Mouse (Mus musculus): ENCODE measurements around the gene Tmem168. TPM values are rescaled to one million over a fixed set of nuclear protein-coding genes. Genes with fewer than 3 reads are reported as not detected.

Gene Tmem168
- polyA plus RNA-seq, 2 experiments: 5.1 to 12.3 TPM

DNA sequence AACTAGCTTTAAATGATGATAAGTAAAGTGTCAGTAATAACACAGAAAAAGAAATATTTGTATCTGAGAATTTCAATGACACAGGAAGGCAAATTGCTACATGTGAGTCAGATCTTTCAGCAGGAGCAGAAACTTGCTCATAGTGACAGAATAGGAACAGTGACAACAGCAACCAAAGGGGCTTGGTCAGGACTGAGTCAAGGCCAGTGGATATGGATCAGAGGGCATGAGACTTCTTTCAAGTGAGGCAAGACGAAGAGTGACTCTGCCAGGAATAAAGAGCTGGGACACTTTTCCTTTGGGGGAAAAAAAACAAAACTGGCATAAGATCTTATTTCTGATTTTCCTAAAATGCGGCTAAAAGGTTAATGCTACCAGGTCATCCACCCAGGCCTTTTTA is 52.6 kb downstream of the Tmem168 start:
- DNase-seq (ENCODE audit: low read depth in 3 of 3, low spot score in 3 of 3) (no peak), ATAC-seq (ENCODE audit: insufficient read depth) (no peak)
- Histone ChIP-seq H3K4me1 (replicated peaks; ENCODE audit: control insufficient read depth in 2 of 2, insufficient read depth in 2 of 2, low read length in 1 of 2) (no peaks in the 10 kb centered on the region), H3K36me3 (replicated peaks; ENCODE audit: control insufficient read depth, insufficient read depth, low read depth) (no peaks in the 10 kb centered on the region), H3K4me3 (ENCODE audit: insufficient read depth in 1 of 2, low read depth in 2 of 2, low read length in 2 of 2) (no peak overlapping the region), H3K9ac (replicated peaks) (no peak overlapping the region), H3K9me3 (ENCODE audit: control insufficient read depth, low read length) (no peaks in the 10 kb centered on the region), H3K27me3 (ENCODE audit: control insufficient read depth, insufficient read depth, low read length) (no peaks in the 10 kb centered on the region), H3K27ac (no peak overlapping the region), H3K4me2 (ENCODE audit: low read depth) (no peak overlapping the region)
- 63% methylated on average over 2 of the region's 2 CpGs for WGBS (ENCODE audit: insufficient replicate concordance)
- TF ChIP-seq CTCF (IDR thresholded peaks at IDR 0.05; ENCODE audit: low read depth) (no peak), EP300 (IDR thresholded peaks at IDR 0.05; ENCODE audit: low read depth) (no peak)

DNA sequence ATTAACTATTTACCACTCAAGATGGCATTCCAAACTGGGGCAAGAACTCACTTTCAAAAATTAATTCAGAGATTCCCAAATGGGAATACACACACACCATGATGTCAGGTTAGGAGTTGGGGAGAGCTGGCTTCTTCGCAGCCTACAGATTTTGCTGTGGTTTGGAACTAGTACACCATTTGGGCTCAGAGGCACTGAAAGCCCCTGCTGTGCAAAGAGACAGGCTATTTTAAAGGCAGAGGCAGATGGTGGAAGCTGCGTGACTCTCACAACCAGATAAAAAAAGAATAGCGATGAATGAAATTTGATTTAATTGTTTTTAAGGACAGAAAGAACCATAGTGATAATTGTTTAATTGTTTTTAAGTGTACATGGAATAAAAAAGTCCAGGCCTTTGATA is 66.1 kb downstream of the Tmem168 start:
- DNase-seq (ENCODE audit: low read depth in 3 of 3, low spot score in 3 of 3) (no peak), ATAC-seq (ENCODE audit: insufficient read depth) (no peak)
- no peak overlapping the region for H3K27ac ChIP-seq
- H3K36me3 ChIP-seq (replicated peaks; ENCODE audit: control insufficient read depth, insufficient read depth, low read depth): no peaks in the 10 kb centered on the region
- H3K9me3 ChIP-seq (ENCODE audit: control insufficient read depth, low read length): no peaks in the 10 kb centered on the region
- TF ChIP-seq CTCF (IDR thresholded peaks at IDR 0.05; ENCODE audit: low read depth) (no peak), EP300 (IDR thresholded peaks at IDR 0.05; ENCODE audit: low read depth) (no peak)
- H3K4me2 ChIP-seq (ENCODE audit: low read depth): no peak overlapping the region
- no peak overlapping the region for H3K9ac ChIP-seq (replicated peaks)
- H3K27me3 ChIP-seq (ENCODE audit: control insufficient read depth, insufficient read depth, low read length): no peaks in the 10 kb centered on the region
- 61% methylated on average over 3 of the region's 3 CpGs for WGBS (ENCODE audit: insufficient replicate concordance)
- H3K4me1 ChIP-seq (replicated peaks; ENCODE audit: control insufficient read depth in 2 of 2, insufficient read depth in 2 of 2, low read length in 1 of 2): no peaks in the 10 kb centered on the region
- no peak overlapping the region for H3K4me3 ChIP-seq (ENCODE audit: insufficient read depth in 1 of 2, low read depth in 2 of 2, low read length in 2 of 2)

DNA sequence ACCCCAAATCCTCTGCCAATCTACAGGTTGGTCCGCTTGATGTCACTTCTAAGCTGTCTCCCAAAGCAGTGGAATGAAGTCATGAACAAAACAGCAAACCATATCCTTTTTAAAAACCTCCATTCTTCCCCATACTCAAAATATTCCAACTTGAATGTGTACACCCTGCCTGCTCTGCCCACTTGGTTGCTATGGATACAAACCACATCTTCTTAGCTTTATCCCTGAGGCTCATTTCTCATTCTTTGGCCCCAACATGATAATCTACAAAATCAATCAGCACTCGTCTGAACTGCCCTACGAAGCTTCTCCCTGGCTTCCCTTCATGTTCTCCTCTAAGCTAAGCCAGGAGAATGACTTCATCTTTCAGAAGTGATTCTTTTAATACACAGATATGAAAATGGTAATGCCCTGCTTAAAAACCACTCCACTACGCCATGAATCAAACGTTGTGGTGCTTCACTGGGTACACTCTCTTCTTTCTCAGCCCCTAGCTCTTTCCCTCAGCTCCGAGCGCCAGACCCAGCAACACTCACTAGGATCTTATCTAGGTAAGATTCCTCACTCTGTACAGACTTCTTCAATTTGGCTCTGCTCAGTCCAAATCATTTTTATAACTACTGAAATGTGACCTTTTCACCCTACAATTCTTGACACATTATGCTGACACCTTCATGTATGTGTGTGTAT is 70.5 kb downstream of the Tmem168 start:
- Histone ChIP-seq H3K4me3 (ENCODE audit: insufficient read depth in 1 of 2, low read depth in 2 of 2, low read length in 2 of 2) (no peak overlapping the region), H3K27ac (no peak overlapping the region), H3K9ac (replicated peaks) (no peak overlapping the region), H3K9me3 (ENCODE audit: control insufficient read depth, low read length) (no peaks in the 10 kb centered on the region), H3K36me3 (replicated peaks; ENCODE audit: control insufficient read depth, insufficient read depth, low read depth) (no peaks in the 10 kb centered on the region), H3K4me2 (ENCODE audit: low read depth) (no peak overlapping the region), H3K4me1 (replicated peaks; ENCODE audit: control insufficient read depth in 2 of 2, insufficient read depth in 2 of 2, low read length in 1 of 2) (no peaks in the 10 kb centered on the region), H3K27me3 (ENCODE audit: control insufficient read depth, insufficient read depth, low read length) (no peaks in the 10 kb centered on the region)
- WGBS (ENCODE audit: insufficient replicate concordance): 62% methylated on average over 7 of the region's 7 CpGs
- DNase-seq (ENCODE audit: low read depth in 3 of 3, low spot score in 3 of 3) (no peak), ATAC-seq (ENCODE audit: insufficient read depth) (no peak)
- no peak for TF ChIP-seq CTCF (IDR thresholded peaks at IDR 0.05; ENCODE audit: low read depth)
- TF ChIP-seq EP300 (IDR thresholded peaks at IDR 0.05; ENCODE audit: low read depth): no peak

Other genes with a start within 250 kb of the Tmem168 start
- gene Bmt2, start 69.9 kb upstream of the Tmem168 start, polyA plus RNA-seq (2012; rRNA removed): 1.7 and 2.2 TPM in 2 replicates
- 3.0 and 3.3 TPM in 2 replicates for gene Bmt2, start 69.9 kb upstream of the Tmem168 start, polyA plus RNA-seq (2014; fragmentation: Nextera tagmentation; extraction: Ambion mirVana)
- gene Gpr85, start 231.8 kb upstream of the Tmem168 start, polyA plus RNA-seq (2012; rRNA removed): 0.11 and 0.19 TPM in 2 replicates
- gene Gpr85, start 231.8 kb upstream of the Tmem168 start, polyA plus RNA-seq (2014; fragmentation: Nextera tagmentation; extraction: Ambion mirVana): 0.13 and 0.35 TPM in 2 replicates

Data from liver, embryonic 14.5 days (tissue).